Mouse (Mus musculus) E14TG2a.4 (cell line): Measurements from ENCODE around the gene Cass4.

Experiments used
- H3K27me3 ChIP-seq: 2 replicates; pipeline ENCODE4 v1.6.1; 2014; ENCODE audit warnings: low read length, control low read depth; ENCODE audit not compliant: insufficient read depth
- H3K36me3 ChIP-seq: 2 replicates; pipeline ENCODE4 v1.6.1; 2014; ENCODE audit warnings: low read length, control low read depth; ENCODE audit not compliant: insufficient read depth
- H3K4me1 ChIP-seq: replicated peaks from 2 replicates; pipeline ENCODE4 v1.6.1; 2014; ENCODE audit warnings: low read depth, low read length, control low read depth
- H3K4me3 ChIP-seq: replicated peaks from 2 replicates; pipeline ENCODE4 v1.5.1; 2014; ENCODE audit warnings: mild to moderate bottlenecking, low read length
- H3K9me3 ChIP-seq: 2 replicates; pipeline ENCODE4 v1.6.1; 2014; ENCODE audit warnings: low read length, control low read depth
- CTCF ChIP-seq: conservative IDR thresholded peaks from 2 replicates; pipeline ENCODE4 v1.5.1; 2014; ENCODE audit warnings: low read length
- NANOG ChIP-seq: IDR thresholded peaks from 2 replicates; pipeline ENCODE4 v1.6.1; 2014; ENCODE audit warnings: borderline replicate concordance, low read length, mixed read lengths
- POU5F1 ChIP-seq: IDR thresholded peaks from 2 replicates; pipeline ENCODE4 v1.6.1; 2014; ENCODE audit warnings: low read length, borderline replicate concordance

The Cass4 gene

GRCm38 (mm10) chr2:172412454-172412853 is 18.9 kb downstream of the Cass4 start:
- Histone ChIP-seq H3K36me3 (peaks cover 10% of the 10 kb centered on the region; the same call in 1 of the 2 replicates), H3K9me3 (no peaks in the 10 kb centered on the region), H3K4me3 (no peak overlapping the region), H3K27me3 (no peaks in the 10 kb centered on the region), H3K4me1 (peaks cover 38% of the 10 kb centered on the region)
- no peak for TF ChIP-seq CTCF
- TF ChIP-seq NANOG, result no peak
- no peak for TF ChIP-seq POU5F1

DNA sequence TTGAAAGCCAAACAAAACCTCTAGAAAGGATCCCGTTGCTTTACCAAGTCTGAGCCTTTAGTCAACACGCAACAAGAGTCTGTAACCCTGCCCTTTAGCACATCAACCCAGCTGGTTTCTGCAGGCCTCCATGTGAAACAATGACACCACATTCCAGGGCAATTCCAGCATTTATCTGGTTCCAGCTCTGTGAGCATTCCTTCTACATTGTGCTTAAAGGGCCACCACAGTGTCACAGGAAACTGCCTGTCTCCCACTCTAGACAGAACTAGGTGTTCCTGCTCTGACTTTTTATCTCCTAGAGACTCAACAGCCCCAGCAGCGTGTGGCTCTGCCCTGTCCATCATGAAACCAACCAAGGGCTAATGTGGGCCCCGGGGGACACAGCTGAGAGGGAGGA is 19.7 kb downstream of the Cass4 start:
- TF ChIP-seq POU5F1, result no peak
- TF ChIP-seq CTCF, result no peak
- TF ChIP-seq NANOG, result no peak
- peaks cover 10% of the 10 kb centered on the region; the same call in 1 of the 2 replicates for H3K36me3 ChIP-seq
- no peaks in the 10 kb centered on the region for H3K9me3 ChIP-seq
- no peak overlapping the region for H3K4me3 ChIP-seq
- no peaks in the 10 kb centered on the region for H3K27me3 ChIP-seq
- H3K4me1 ChIP-seq, result peaks cover 38% of the 10 kb centered on the region

- TF ChIP-seq CTCF (no peak), POU5F1 (no peak), NANOG (no peak)
- H3K4me3 ChIP-seq, result no peak overlapping the region
- H3K9me3 ChIP-seq, result no peaks in the 10 kb centered on the region
- H3K4me1 ChIP-seq, result peaks cover 38% of the 10 kb centered on the region
- no peaks in the 10 kb centered on the region for H3K27me3 ChIP-seq
- H3K36me3 ChIP-seq, result peaks cover 10% of the 10 kb centered on the region; the same call in 1 of the 2 replicates
Observed at GRCm38 (mm10) chr2:172413894-172414293, 20.3 kb downstream of the Cass4 start.

GRCm38 (mm10) chr2:172416218-172416617 is 22.6 kb downstream of the Cass4 start:
- no peaks in the 10 kb centered on the region for H3K9me3 ChIP-seq
- no peak for TF ChIP-seq POU5F1
- no peak for TF ChIP-seq CTCF
- TF ChIP-seq NANOG, result no peak
- H3K36me3 ChIP-seq, result peaks cover 10% of the 10 kb centered on the region; the same call in 1 of the 2 replicates
- H3K4me3 ChIP-seq, result no peak overlapping the region
- peaks cover 36% of the 10 kb centered on the region for H3K4me1 ChIP-seq
- H3K27me3 ChIP-seq, result no peaks in the 10 kb centered on the region

- peaks cover 10% of the 10 kb centered on the region; the same call in 1 of the 2 replicates for H3K36me3 ChIP-seq
- peaks cover 36% of the 10 kb centered on the region for H3K4me1 ChIP-seq
- TF ChIP-seq POU5F1, result no peak
- no peak for TF ChIP-seq NANOG
- no peak for TF ChIP-seq CTCF
- no peaks in the 10 kb centered on the region for H3K27me3 ChIP-seq
- no peaks in the 10 kb centered on the region for H3K9me3 ChIP-seq
- H3K4me3 ChIP-seq, result no peak overlapping the region
Observed at GRCm38 (mm10) chr2:172416876-172417275, 23.3 kb downstream of the Cass4 start.

DNA sequence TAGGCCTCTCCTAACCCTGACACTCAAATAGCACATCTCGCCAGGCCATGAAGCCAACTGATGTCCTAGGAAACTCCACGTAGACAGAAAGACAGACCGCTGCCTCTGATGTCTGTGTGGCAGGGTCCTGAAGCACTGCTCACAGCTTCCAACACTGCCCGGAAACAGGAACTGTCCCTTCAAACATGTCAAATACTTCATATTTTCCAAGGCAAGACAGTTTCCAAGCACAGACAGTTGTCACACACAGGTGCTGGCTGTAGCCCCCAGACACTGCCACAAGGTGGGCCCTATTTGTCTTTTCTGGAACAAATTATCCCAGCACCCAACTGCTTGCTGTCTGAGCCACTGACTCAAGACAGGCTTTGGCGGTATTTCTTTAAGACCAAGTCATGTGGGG is 24.6 kb downstream of the Cass4 start:
- H3K27me3 ChIP-seq, result no peaks in the 10 kb centered on the region
- peaks cover 10% of the 10 kb centered on the region; the same call in 1 of the 2 replicates for H3K36me3 ChIP-seq
- no peaks in the 10 kb centered on the region for H3K9me3 ChIP-seq
- H3K4me1 ChIP-seq, result peaks cover 38% of the 10 kb centered on the region
- no peak for TF ChIP-seq POU5F1
- no peak for TF ChIP-seq NANOG
- no peak for TF ChIP-seq CTCF
- H3K4me3 ChIP-seq, result no peak overlapping the region

DNA sequence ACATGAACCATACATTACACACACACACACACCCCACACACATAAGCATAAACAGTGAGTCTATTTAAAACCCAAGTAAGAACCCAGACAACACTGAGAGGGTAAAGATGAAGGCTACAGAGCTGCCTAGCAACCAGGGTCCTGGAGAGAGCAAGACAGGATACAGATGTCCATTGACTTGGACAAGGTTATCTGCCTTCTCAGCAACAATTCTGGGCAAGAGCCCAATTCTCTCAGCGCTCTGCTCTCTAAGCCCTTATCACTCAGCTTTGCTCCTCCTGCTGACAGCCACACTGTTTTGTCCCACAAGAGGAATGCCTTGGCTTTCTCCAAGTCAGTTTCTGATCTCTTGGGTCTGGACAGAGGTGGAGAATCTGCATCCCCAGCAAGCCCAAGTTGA is 37.0 kb downstream of the Cass4 start:
- TF ChIP-seq POU5F1 (no peak), NANOG (no peak), CTCF (no peak)
- no peaks in the 10 kb centered on the region for H3K9me3 ChIP-seq
- no peaks in the 10 kb centered on the region for H3K27me3 ChIP-seq
- H3K36me3 ChIP-seq, result peaks cover 50% of the 10 kb centered on the region
- H3K4me3 ChIP-seq, result no peak overlapping the region
- H3K4me1 ChIP-seq, result peaks cover 3% of the 10 kb centered on the region

GRCm38 (mm10) chr2:172433746-172434145 is 40.2 kb downstream of the Cass4 start:
- no peaks in the 10 kb centered on the region for H3K9me3 ChIP-seq
- peaks cover 27% of the 10 kb centered on the region; the same call in 1 of the 2 replicates for H3K36me3 ChIP-seq
- no peaks in the 10 kb centered on the region for H3K27me3 ChIP-seq
- H3K4me3 ChIP-seq, result no peak overlapping the region
- peaks cover 6% of the 10 kb centered on the region for H3K4me1 ChIP-seq
- TF ChIP-seq POU5F1 (no peak), NANOG (no peak), CTCF (no peak)

DNA sequence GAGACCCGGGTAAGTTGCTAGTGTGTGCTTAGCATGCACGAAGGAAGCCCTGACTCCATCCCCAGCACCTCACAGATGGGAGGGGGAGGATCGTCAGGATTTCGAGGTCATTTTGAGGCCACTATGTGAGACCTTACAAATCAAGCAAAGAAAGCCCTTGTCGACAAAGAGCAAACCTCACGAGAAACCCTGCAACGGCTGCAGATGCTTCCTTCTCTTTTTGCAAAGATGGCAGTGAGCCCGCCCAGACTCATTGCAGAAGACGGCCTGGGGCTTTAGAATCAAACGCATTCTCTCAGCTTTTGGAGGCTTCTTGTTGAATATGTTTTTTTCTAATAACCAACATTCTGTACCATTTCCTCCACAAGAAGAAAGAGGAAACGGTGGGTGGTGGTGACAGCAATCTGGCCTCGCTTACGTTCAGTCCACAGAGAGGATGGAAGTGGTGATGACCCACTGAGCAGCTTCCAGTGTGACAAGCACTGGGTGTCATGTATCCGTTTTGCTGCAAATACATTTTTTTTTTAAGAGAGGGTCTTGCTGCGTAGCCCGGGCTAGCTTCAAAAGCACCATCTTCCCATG is 43.9 kb downstream of the Cass4 start:
- Histone ChIP-seq H3K36me3 (peaks cover 3% of the 10 kb centered on the region; the same call in 1 of the 2 replicates), H3K4me1 (peaks cover 26% of the 10 kb centered on the region), H3K9me3 (no peaks in the 10 kb centered on the region), H3K4me3 (no peak overlapping the region), H3K27me3 (no peaks in the 10 kb centered on the region)
- TF ChIP-seq POU5F1, result no peak
- no peak for TF ChIP-seq NANOG
- no peak for TF ChIP-seq CTCF
